Mouse (Mus musculus): ENCODE measurements around the gene Trpm2.

- no peak for TF ChIP-seq MYOG (IDR thresholded peaks at IDR 0.05; ENCODE audit: control insufficient read depth in 1 of 3, insufficient read depth in 1 of 3, insufficient read length in 2 of 3, low read depth in 2 of 3)
- no peak for TF ChIP-seq TCF12 (IDR thresholded peaks at IDR 0.05; ENCODE audit: insufficient read depth, poor library complexity, severe bottlenecking)
- no peak for TF ChIP-seq POLR2A (IDR thresholded peaks at IDR 0.05; ENCODE audit: insufficient read length, low read depth)
- no peak for TF ChIP-seq CEBPB (IDR thresholded peaks at IDR 0.05; ENCODE audit: insufficient read depth, poor library complexity, severe bottlenecking)
- TF ChIP-seq MAX (IDR thresholded peaks at IDR 0.05; ENCODE audit: low read depth), result no peak
Observed at GRCm38 (mm10) chr10:78010335-78010734, 40.0 kb upstream of the Trpm2 start.

All from myocyte (in vitro differentiated cells).